Mouse (Mus musculus) neural tube, embryonic 12.5 days (tissue): Measurements from ENCODE around the gene Spr. TPM values are rescaled to one million over a fixed set of nuclear protein-coding genes. Genes with fewer than 3 reads are reported as not detected.
"Not testable (repeated sequence)": the region's sequence is repeated elsewhere in the genome, so short reads cannot be mapped to it uniquely, and the experiment has no call there.

ENCODE experiments used
- ATAC-seq: fragments of 200-750 bp; cut with Nextera tagmentation; 2 replicates; pipeline ENCODE4 v1.8.0; 2017; ENCODE audit warnings: low read depth, mild to moderate bottlenecking, moderate TSS enrichment, moderate library complexity; ENCODE audit not compliant: low FRiP score
- H3K27ac ChIP-seq: fragments of 300-500 bp; sonication (generic); 2 replicates; pipeline ENCODE4 v1.5.1; 2016
- H3K27me3 ChIP-seq: fragments of 300-500 bp; sonication (generic); replicated peaks from 2 replicates; pipeline ENCODE4 v1.6.1; 2016; ENCODE audit warnings: mild to moderate bottlenecking
- H3K36me3 ChIP-seq: fragments of 300-500 bp; sonication (generic); 2 replicates; pipeline ENCODE4 v1.6.1; 2016; ENCODE audit warnings: mild to moderate bottlenecking
- H3K4me1 ChIP-seq: fragments of 300-500 bp; sonication (generic); 2 replicates; pipeline ENCODE4 v1.6.1; 2016
- H3K4me2 ChIP-seq: fragments of 300-500 bp; sonication (generic); replicated peaks from 2 replicates; pipeline ENCODE4 v1.6.1; 2016; ENCODE audit warnings: mild to moderate bottlenecking
- H3K4me3 ChIP-seq: fragments of 300-500 bp; sonication (generic); 2 replicates; pipeline ENCODE4 v1.5.1; 2016
- H3K9ac ChIP-seq: fragments of 300-500 bp; sonication (generic); 2 replicates; pipeline ENCODE4 v1.6.1; 2016; ENCODE audit warnings: mild to moderate bottlenecking
- H3K9me3 ChIP-seq: fragments of 300-500 bp; sonication (generic); 2 replicates; pipeline ENCODE4 v1.6.1; 2016; ENCODE audit warnings: mild to moderate bottlenecking
- WGBS: fragments of 180-500 bp; shearing (Covaris S2); methylation state at CpG from one replicate; pipeline ENCODE4 v1.1.7; 2016; 5-methylcytosine and 5-hydroxymethylcytosine counted together
- polyA plus RNA-seq: library from polyadenylated mRNA; unstranded; fragments of >200 nt; fragmentation: Nextera tagmentation; extraction: Ambion mirVana; gene quantifications from 2 replicates; pipeline ENCODE4 v1.2.1, GENCODE M21; 2016

Gene Spr
- polyA plus RNA-seq, 1 experiment from 2014 or later: 28.3 TPM

DNA sequence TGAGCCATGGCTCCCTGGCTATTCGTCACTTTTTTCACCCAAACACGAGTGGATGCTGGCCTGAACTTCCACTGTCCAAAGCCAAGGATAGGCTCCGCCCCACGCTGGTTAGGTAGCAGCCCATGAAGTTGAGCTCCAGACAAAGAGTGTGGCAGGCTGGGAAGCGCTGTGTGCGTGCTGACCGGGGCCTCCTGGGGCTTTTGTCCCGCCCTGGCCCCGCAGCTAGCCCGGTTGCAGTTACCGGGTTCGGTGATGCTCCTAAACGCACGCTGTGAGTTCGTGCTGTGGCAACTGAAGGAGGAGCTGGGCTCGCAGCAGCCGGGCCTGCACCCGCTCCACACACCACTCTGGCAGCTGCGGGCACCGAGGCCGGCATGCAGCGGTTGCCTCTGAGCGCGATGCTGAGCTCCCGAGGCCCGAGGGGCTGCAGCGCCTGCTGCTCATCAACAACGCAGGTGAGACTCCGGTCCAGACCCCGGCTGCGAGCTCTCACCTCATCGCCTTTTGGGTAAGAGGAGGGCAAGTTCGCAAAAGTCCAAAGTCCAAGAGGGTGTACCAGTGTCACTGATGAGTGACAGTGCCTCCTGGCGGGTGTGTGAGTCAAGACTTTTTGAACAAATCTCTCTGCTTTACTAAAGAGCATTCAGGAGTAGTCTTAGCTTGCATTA lies 17.4 kb upstream of the Spr start:
- ATAC-seq: peak; percentile 48
- Histone ChIP-seq H3K9me3 (no peaks in the 10 kb centered on the region), H3K36me3 (no peaks in the 10 kb centered on the region), H3K9ac (peak overlapping the region; percentile 64), H3K4me2 (peak overlapping the region; percentile 75), H3K4me3 (peak overlapping the region; percentile 43), H3K27me3 (no peaks in the 10 kb centered on the region), H3K4me1 (peaks cover 6% of the 10 kb centered on the region; the same call in 1 of the 2 replicates), H3K27ac (no peak overlapping the region)
- WGBS: under 1% methylated on average over 34 of the region's 34 CpGs

DNA sequence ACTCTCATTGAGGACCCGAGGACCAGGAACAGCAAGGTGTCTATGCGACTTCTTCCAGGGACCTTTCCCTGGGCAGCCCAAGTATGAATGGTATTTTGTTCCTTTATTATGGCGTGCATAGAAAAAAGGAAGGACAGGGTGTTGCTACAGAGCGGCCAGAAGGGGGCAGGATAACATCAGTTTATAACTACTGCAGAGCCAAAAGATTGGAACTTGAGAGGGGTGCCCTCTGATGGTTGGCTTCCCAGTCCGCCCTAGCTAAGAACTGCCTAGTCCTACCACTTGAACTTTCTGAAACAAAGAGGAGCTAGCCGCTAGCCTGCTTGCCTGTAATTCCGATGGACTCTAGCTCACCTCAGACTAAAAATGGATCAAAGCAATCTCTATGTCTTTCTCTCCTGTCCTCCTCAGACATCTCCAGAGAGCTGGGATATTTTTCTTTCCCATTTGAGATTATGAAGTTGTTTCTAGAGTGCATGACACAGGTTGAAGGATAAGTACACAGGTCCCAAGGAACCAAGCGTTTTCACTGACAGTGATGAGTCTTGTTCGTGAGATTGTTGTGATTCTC lies 16.5 kb upstream of the Spr start:
- Histone ChIP-seq H3K4me3 (no peak overlapping the region), H3K4me2 (no peak overlapping the region), H3K9me3 (no peaks in the 10 kb centered on the region), H3K4me1 (peaks cover 6% of the 10 kb centered on the region; the same call in 1 of the 2 replicates), H3K27ac (no peak overlapping the region), H3K27me3 (no peaks in the 10 kb centered on the region), H3K36me3 (no peaks in the 10 kb centered on the region), H3K9ac (no peak overlapping the region)
- WGBS: 7% methylated on average over 9 of the region's 9 CpGs
- ATAC-seq: peak; percentile 65

DNA sequence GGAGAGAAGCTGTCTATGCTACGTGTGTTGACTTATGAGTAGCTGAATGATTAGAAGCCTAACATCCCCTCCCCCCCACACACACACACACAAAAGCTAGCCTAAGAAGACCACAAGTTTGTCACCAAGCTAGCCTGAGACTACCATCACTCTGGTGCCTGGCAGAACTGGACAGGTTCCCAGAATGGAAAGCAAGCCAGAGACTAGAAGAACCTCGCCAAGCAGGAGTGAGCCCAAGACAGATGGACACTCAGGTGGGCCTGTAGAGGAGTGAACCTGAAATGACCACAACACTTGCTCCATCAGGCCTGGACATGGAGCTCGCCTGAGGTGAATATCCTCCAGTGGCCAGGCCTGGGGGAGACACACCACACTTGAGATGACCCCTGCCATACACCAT lies 12.8 kb upstream of the Spr start:
- H3K4me2 ChIP-seq: no peak overlapping the region
- H3K27ac ChIP-seq: no peak overlapping the region
- H3K9ac ChIP-seq: no peak overlapping the region
- no peak overlapping the region for H3K4me3 ChIP-seq
- H3K27me3 ChIP-seq: no peaks in the 10 kb centered on the region
- H3K4me1 ChIP-seq: peaks cover 6% of the 10 kb centered on the region; the same call in 1 of the 2 replicates
- H3K9me3 ChIP-seq: no peaks in the 10 kb centered on the region
- ATAC-seq: no peak
- WGBS: 84% methylated on average over 3 of the region's 3 CpGs
- H3K36me3 ChIP-seq: no peaks in the 10 kb centered on the region

DNA sequence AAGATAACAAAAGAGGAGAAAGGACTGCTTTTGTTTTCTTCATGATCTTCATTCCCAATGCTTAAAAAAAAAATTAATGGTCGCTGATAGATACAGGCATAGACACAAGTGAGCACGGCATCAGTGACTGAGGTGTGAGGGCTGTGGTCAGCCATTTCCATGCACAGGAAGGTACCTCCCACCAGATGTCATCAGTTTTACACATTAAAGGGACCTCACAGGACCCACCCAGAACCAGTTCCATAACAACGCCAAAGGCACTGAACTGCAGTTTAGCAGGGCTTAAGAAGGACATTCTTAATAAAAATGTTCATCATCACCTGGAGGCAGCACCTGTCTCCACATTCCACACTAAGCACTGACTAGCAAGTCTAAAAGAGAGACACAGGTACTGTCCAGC lies 10.1 kb upstream of the Spr start:
- Histone ChIP-seq H3K4me1 (no peaks in the 10 kb centered on the region), H3K9ac (no peak overlapping the region), H3K27ac (no peak overlapping the region), H3K27me3 (no peaks in the 10 kb centered on the region), H3K9me3 (no peaks in the 10 kb centered on the region), H3K4me2 (no peak overlapping the region), H3K36me3 (no peaks in the 10 kb centered on the region), H3K4me3 (no peak overlapping the region)
- 58% methylated on average over 3 of the region's 3 CpGs for WGBS
- no peak for ATAC-seq

DNA sequence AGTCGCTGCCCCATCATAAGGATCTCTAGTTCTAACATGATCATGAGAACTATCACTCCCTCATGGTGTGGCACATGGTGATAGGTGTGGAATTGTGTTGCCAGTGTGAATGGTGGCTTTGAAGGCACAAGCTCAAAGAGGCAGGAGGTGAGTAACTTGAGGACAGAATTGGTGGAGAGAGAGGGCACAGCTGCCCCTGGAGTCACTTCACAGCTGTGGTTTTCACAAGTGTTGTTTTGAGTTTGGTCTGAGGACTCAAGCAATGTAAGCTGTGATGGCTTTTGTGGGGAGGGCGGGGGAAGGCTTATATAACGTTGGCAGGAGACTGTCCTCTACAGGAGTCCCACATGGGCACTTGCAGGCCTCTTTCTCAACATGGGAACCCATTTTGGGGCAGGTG lies 6.9 kb upstream of the Spr start:
- H3K27me3 ChIP-seq: no peaks in the 10 kb centered on the region
- no peak overlapping the region for H3K27ac ChIP-seq
- no peak overlapping the region for H3K9ac ChIP-seq
- ATAC-seq: no peak
- H3K4me3 ChIP-seq: no peak overlapping the region
- 63% methylated on average over 3 of the region's 3 CpGs for WGBS
- no peak overlapping the region for H3K4me2 ChIP-seq
- no peaks in the 10 kb centered on the region for H3K4me1 ChIP-seq
- H3K36me3 ChIP-seq: no peaks in the 10 kb centered on the region
- no peaks in the 10 kb centered on the region for H3K9me3 ChIP-seq

DNA sequence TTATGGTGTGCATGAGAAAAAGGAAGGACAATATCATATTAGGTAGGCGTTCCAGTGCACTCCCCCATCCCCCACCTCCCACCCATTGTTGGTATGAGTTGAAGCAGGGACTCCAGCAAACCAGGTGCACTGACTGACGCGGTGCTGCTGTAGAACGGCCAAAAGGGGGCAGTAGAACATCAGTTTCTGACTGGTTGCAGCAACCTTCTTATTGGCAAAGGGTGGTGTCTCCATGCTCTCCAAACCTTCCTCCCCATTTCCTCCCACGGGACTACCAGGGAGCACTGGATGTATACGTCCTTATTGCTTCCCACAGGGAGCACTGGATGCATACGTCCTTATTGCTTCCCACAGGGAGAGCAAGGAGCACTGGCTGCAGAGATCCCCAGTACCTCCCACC lies 3.4 kb upstream of the Spr start:
- WGBS: 14% methylated on average over 7 of the region's 7 CpGs

DNA sequence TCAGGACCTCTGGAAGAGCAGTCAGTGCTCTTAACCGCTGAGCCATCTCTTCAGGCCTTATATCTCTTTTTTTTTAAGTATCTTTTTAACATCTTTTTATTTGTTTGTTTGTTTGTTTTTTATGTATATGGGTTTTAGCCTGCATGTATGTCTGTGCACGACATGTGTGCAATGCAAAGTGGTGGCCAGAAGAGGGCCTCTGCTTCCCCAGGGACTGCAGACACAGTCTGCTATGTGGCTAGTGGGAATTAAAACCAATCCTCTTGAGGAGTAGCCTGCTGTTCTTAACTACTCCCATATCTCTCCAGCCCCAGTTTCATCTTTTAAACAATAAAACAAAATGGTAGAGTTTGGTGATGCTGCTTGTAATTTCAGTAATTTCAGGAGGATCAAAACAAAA lies 2.0 kb upstream of the Spr start:
- Histone ChIP-seq H3K27ac (no peak overlapping the region), H3K9ac (no peak overlapping the region), H3K27me3 (no peaks in the 10 kb centered on the region), H3K4me3 (no peak overlapping the region), H3K4me1 (0 out of 2 replicates have a peak, but pooled peaks cover 4% of the 10 kb centered on the region), H3K36me3 (no peaks in the 10 kb centered on the region), H3K9me3 (no peaks in the 10 kb centered on the region), H3K4me2 (no peak overlapping the region)
- no peak for ATAC-seq
- WGBS: 94% methylated on average over 2 of the region's 2 CpGs

More for the DNA sequence above, 3.4 kb upstream of the Spr start:
- not testable (repeated sequence) for H3K4me1 ChIP-seq, H3K4me3 ChIP-seq, H3K27me3 ChIP-seq, H3K9ac ChIP-seq, H3K27ac ChIP-seq, H3K9me3 ChIP-seq, ATAC-seq, H3K4me2 ChIP-seq, H3K36me3 ChIP-seq

DNA sequence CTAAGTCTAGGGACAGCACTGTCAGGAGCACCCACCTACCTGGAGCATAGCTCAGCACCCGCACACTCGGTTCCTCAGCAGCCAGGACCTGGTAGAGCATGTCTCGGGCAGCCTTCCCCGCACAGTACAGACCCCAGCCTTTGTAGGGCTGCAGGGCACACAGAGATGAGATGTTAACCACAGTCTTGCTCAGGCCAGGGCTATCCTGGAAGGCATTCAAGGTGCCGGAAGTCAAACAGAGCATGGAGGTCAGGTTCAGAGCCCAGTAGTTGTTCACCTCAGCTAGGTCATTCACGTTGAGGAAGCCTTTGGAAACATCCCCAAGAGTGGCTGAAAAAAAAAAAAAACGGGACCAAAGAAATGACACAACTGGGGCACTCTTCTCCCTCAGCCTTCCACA lies 782 bp downstream of the Spr start:
- Histone ChIP-seq H3K9ac (peak overlapping the region; percentile 74; the same call in 1 of the 2 replicates), H3K4me2 (peak overlapping the region; percentile 76)
- 66% methylated on average over 7 of the region's 7 CpGs for WGBS
- not testable (repeated sequence) for H3K36me3 ChIP-seq, H3K27ac ChIP-seq, H3K4me1 ChIP-seq, ATAC-seq, H3K9me3 ChIP-seq, H3K4me3 ChIP-seq, H3K27me3 ChIP-seq

DNA sequence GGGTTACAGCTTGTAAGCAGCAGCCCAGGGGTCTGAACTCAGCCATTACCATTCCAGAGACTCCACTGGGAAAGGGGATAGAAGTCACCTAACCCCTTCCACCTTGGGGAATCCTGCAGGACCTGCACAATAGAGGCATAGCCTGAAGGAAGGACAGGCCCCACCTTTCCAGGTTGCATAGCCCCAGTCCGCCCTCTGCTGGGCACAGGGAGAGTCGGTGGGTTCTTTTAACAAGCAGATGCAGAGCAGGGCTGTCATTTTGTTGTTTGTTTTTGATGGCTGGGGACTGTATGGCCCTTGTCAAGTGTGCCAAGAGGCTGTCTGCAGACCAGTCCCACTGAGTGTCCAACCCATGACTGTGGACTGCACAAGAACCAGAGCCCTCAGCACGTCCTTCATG lies 4.8 kb downstream of the Spr start:
- WGBS: 33% methylated on average over 3 of the region's 3 CpGs
- H3K36me3 ChIP-seq, H3K4me3 ChIP-seq, H3K9me3 ChIP-seq, ATAC-seq, H3K9ac ChIP-seq, H3K27me3 ChIP-seq, H3K4me1 ChIP-seq, H3K4me2 ChIP-seq, H3K27ac ChIP-seq: not testable (repeated sequence)

DNA sequence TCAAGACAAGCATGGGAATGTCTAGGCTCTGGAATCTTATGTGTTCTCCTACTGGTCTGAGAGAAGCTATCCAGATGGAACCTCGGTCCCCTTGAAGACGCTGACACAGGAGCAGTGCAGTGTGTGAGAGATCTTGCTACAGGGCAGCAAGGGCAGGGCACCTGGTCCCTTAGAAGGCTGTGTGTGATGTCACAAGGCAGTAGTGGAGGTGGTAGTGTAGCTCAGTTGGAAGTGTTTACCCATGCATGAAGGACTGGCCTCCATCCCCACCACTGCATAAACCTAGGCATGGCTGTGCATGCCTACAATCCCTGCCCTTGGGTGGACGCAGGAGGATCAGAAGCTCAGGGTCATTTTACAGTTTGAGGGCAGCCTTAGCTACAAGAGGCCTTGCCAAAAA lies 5.3 kb downstream of the Spr start:
- not testable (repeated sequence) for H3K36me3 ChIP-seq, H3K9me3 ChIP-seq, ATAC-seq, H3K4me2 ChIP-seq, H3K4me1 ChIP-seq, H3K27ac ChIP-seq, H3K27me3 ChIP-seq, H3K4me3 ChIP-seq, H3K9ac ChIP-seq
- 92% methylated on average over 3 of the region's 3 CpGs for WGBS

DNA sequence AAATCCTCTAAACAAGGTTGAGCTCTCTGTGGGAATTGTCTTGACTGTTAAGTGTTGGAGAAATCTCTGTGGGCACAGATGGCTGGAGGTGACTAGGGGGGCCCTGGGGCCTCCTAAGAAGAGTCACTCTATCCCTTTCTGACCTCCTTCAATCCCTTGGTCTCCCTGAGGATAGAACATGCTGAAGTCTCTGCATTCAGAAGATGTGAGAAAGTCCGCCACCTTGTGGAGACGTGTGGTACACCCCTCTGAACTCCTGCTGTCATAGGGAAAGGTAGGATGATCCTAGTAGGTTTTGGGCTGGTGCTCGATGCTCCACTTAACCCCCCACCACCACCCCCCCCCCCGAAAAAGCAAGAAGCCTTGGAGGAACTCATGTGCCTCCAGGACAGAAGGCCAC lies 5.9 kb downstream of the Spr start:
- H3K9ac ChIP-seq: no peak overlapping the region
- WGBS: 2% methylated on average over 4 of the region's 4 CpGs
- ATAC-seq: no peak
- no peak overlapping the region for H3K4me2 ChIP-seq
- H3K9me3 ChIP-seq: no peaks in the 10 kb centered on the region
- H3K36me3 ChIP-seq: peaks cover 4% of the 10 kb centered on the region; the same call in 1 of the 2 replicates
- H3K4me1 ChIP-seq: 0 out of 2 replicates have a peak, but pooled peaks cover 2% of the 10 kb centered on the region
- no peak overlapping the region for H3K27ac ChIP-seq
- H3K4me3 ChIP-seq: no peak overlapping the region
- H3K27me3 ChIP-seq: peaks cover 9% of the 10 kb centered on the region

DNA sequence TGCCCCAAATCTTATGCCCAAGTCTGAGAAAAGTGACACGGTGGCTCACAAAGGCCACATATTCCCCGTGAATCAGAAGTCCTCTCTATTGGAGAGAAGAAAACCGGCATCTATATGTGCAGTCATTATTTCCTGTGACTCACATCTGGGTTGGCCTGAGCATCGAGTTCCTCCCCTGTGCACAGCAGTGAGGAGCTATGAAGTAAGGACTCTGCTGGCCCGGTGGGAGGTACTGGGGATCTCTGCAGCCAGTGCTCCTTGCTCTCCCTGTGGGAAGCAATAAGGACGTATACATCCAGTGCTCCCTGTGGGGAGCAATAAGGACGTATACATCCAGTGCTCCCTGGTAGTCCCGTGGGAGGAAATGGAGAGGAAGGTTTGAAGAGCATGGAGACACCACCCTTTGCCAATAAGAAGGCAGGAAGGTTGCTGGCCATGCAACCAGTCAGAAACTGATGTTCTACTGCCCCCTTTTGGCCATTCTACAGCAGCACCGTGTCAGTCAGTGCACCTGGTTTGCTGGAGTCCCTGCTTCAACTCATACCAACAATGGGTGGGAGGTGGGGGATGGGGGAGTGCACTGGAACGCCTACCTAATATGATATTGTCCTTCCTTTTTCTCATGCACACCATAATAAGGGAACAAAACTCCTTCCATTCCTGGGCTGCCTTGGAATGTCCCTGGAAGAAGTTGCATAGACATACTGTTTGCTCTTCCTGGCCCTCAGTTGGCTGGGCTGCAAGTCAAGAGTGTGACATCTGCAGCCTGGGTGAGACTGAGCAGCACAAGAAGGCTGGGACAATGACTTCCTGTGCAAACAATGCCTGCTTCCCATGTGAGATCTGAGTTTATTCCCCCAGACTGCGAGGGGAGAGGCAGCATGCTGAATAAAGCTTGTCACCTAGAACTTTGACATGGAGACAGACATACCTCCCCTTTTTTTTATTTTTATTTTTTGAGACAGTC lies 19.7 kb downstream of the Spr start:
- not testable (repeated sequence) for ATAC-seq, H3K4me2 ChIP-seq, H3K9me3 ChIP-seq, H3K4me1 ChIP-seq, H3K9ac ChIP-seq, H3K27me3 ChIP-seq, H3K36me3 ChIP-seq, H3K27ac ChIP-seq, H3K4me3 ChIP-seq
- WGBS: 43% methylated on average over 11 of the region's 11 CpGs
